Mouse (Mus musculus): ENCODE data around the gene Ramp3. TPM values are rescaled to one million over a fixed set of nuclear protein-coding genes. Genes with fewer than 3 reads are reported as not detected.
"Not testable (repeated sequence)": the region's sequence is repeated elsewhere in the genome, so short reads cannot be mapped to it uniquely, and the experiment has no call there.

Ramp3 gene
- polyA plus RNA-seq, 1 experiment from 2014 or later: 4.7 TPM

- no peak overlapping the region for H3K4me2 ChIP-seq
- H3K36me3 ChIP-seq (ENCODE audit: control insufficient read depth, insufficient read depth, low read length): no peaks in the 10 kb centered on the region
- ATAC-seq (ENCODE audit: low FRiP score) (no peak), DNase-seq (ENCODE audit: low spot score, missing footprints) (no peak)
- no peak overlapping the region for H3K4me3 ChIP-seq (ENCODE audit: low read depth, low read length)
- peaks cover 9% of the 10 kb centered on the region for H3K4me1 ChIP-seq (ENCODE audit: control insufficient read depth, insufficient read depth, low read length)
- H3K9ac ChIP-seq (ENCODE audit: low read length): no peak overlapping the region
- no peaks in the 10 kb centered on the region for H3K27me3 ChIP-seq (ENCODE audit: control insufficient read depth, insufficient read depth, low read length)
- H3K27ac ChIP-seq (ENCODE audit: low read depth, low read length): no peak overlapping the region
- H3K9me3 ChIP-seq (ENCODE audit: control insufficient read depth, low read length): no peaks in the 10 kb centered on the region
Measured at GRCm38 (mm10) chr11:6629655-6630054, 28.7 kb upstream of the Ramp3 start.

GRCm38 (mm10) chr11:6636150-6636549, 22.2 kb upstream of the Ramp3 start:
- DNase-seq (ENCODE audit: low spot score, missing footprints) (no peak), ATAC-seq (ENCODE audit: low FRiP score) (no peak)
- H3K4me1 ChIP-seq (ENCODE audit: control insufficient read depth, insufficient read depth, low read length): no peaks in the 10 kb centered on the region
- no peak overlapping the region for H3K27ac ChIP-seq (ENCODE audit: low read depth, low read length)
- H3K9ac ChIP-seq (ENCODE audit: low read length): no peak overlapping the region
- H3K36me3 ChIP-seq (ENCODE audit: control insufficient read depth, insufficient read depth, low read length): no peaks in the 10 kb centered on the region
- H3K4me2 ChIP-seq: no peak overlapping the region
- H3K4me3 ChIP-seq (ENCODE audit: low read depth, low read length): no peak overlapping the region
- no peaks in the 10 kb centered on the region for H3K27me3 ChIP-seq (ENCODE audit: control insufficient read depth, insufficient read depth, low read length)
- H3K9me3 ChIP-seq (ENCODE audit: control insufficient read depth, low read length): no peaks in the 10 kb centered on the region
- WGBS: 73% methylated on average over 8 of the region's 8 CpGs

GRCm38 (mm10) chr11:6638537-6638936, 19.8 kb upstream of the Ramp3 start, which contains the start of gene Wap:
Gene Wap (minus strand): TSS chr11:6638637.
- H3K9ac ChIP-seq (ENCODE audit: low read length): no peak within 1 kb of the TSS
- H3K27ac ChIP-seq (ENCODE audit: low read depth, low read length): no peak within 1 kb of the TSS
- ATAC-seq (ENCODE audit: low FRiP score): no peak
- H3K36me3 ChIP-seq (ENCODE audit: control insufficient read depth, insufficient read depth, low read length): no peaks in the 10 kb centered on the region
- no peaks in the 10 kb centered on the region for H3K9me3 ChIP-seq (ENCODE audit: control insufficient read depth, low read length)
- no peak within 1 kb of the TSS for H3K4me2 ChIP-seq
- H3K4me3 ChIP-seq (ENCODE audit: low read depth, low read length): no peak within 1 kb of the TSS
- no peaks in the 10 kb centered on the region for H3K27me3 ChIP-seq (ENCODE audit: control insufficient read depth, insufficient read depth, low read length)
- no peak for DNase-seq (ENCODE audit: low spot score, missing footprints)
- no peaks in the 10 kb centered on the region for H3K4me1 ChIP-seq (ENCODE audit: control insufficient read depth, insufficient read depth, low read length)
- 86% methylated on average over 4 of the region's 4 CpGs for WGBS

- Histone ChIP-seq H3K27ac (ENCODE audit: low read depth, low read length) (no peak overlapping the region), H3K27me3 (ENCODE audit: control insufficient read depth, insufficient read depth, low read length) (no peaks in the 10 kb centered on the region), H3K36me3 (ENCODE audit: control insufficient read depth, insufficient read depth, low read length) (no peaks in the 10 kb centered on the region), H3K4me3 (ENCODE audit: low read depth, low read length) (no peak overlapping the region), H3K9ac (ENCODE audit: low read length) (no peak overlapping the region), H3K4me2 (no peak overlapping the region), H3K9me3 (ENCODE audit: control insufficient read depth, low read length) (no peaks in the 10 kb centered on the region), H3K4me1 (ENCODE audit: control insufficient read depth, insufficient read depth, low read length) (no peaks in the 10 kb centered on the region)
- ATAC-seq (ENCODE audit: low FRiP score) (no peak), DNase-seq (ENCODE audit: low spot score, missing footprints) (no peak)
- WGBS: 74% methylated on average over 6 of the region's 6 CpGs
Measured at GRCm38 (mm10) chr11:6639072-6639471, 19.2 kb upstream of the Ramp3 start.

GRCm38 (mm10) chr11:6644566-6644965, 13.8 kb upstream of the Ramp3 start:
- H3K4me1 ChIP-seq (ENCODE audit: control insufficient read depth, insufficient read depth, low read length): no peaks in the 10 kb centered on the region
- WGBS: 85% methylated on average over 6 of the region's 6 CpGs
- no peak overlapping the region for H3K27ac ChIP-seq (ENCODE audit: low read depth, low read length)
- ATAC-seq (ENCODE audit: low FRiP score) (no peak), DNase-seq (ENCODE audit: low spot score, missing footprints) (no peak)
- no peaks in the 10 kb centered on the region for H3K9me3 ChIP-seq (ENCODE audit: control insufficient read depth, low read length)
- no peaks in the 10 kb centered on the region for H3K36me3 ChIP-seq (ENCODE audit: control insufficient read depth, insufficient read depth, low read length)
- H3K9ac ChIP-seq (ENCODE audit: low read length): no peak overlapping the region
- no peak overlapping the region for H3K4me3 ChIP-seq (ENCODE audit: low read depth, low read length)
- H3K27me3 ChIP-seq (ENCODE audit: control insufficient read depth, insufficient read depth, low read length): no peaks in the 10 kb centered on the region
- H3K4me2 ChIP-seq: no peak overlapping the region

- ATAC-seq (ENCODE audit: low FRiP score): no peak
- no peaks in the 10 kb centered on the region for H3K9me3 ChIP-seq (ENCODE audit: control insufficient read depth, low read length)
- 62% methylated on average over 9 of the region's 9 CpGs for WGBS
Measured at GRCm38 (mm10) chr11:6647831-6648724, 10.2 kb upstream of the Ramp3 start.

GRCm38 (mm10) chr11:6650519-6650918, 7.8 kb upstream of the Ramp3 start:
- Histone ChIP-seq H3K27me3 (ENCODE audit: control insufficient read depth, insufficient read depth, low read length) (no peaks in the 10 kb centered on the region), H3K36me3 (ENCODE audit: control insufficient read depth, insufficient read depth, low read length) (no peaks in the 10 kb centered on the region), H3K9ac (ENCODE audit: low read length) (no peak overlapping the region), H3K9me3 (ENCODE audit: control insufficient read depth, low read length) (no peaks in the 10 kb centered on the region), H3K4me2 (no peak overlapping the region), H3K4me1 (ENCODE audit: control insufficient read depth, insufficient read depth, low read length) (no peaks in the 10 kb centered on the region), H3K4me3 (ENCODE audit: low read depth, low read length) (no peak overlapping the region), H3K27ac (ENCODE audit: low read depth, low read length) (no peak overlapping the region)
- 68% methylated on average over 7 of the region's 7 CpGs for WGBS
- ATAC-seq (ENCODE audit: low FRiP score) (no peak), DNase-seq (ENCODE audit: low spot score, missing footprints) (no peak)

More at GRCm38 (mm10) chr11:6647831-6648724, 10.2 kb upstream of the Ramp3 start:
- Histone ChIP-seq H3K27me3 (ENCODE audit: control insufficient read depth, insufficient read depth, low read length) (no peaks in the 10 kb centered on the region), H3K4me3 (ENCODE audit: low read depth, low read length) (no peak overlapping the region), H3K9ac (ENCODE audit: low read length) (no peak overlapping the region), H3K4me2 (no peak overlapping the region), H3K36me3 (ENCODE audit: control insufficient read depth, insufficient read depth, low read length) (no peaks in the 10 kb centered on the region), H3K27ac (ENCODE audit: low read depth, low read length) (no peak overlapping the region; the same call in 1 of the 2 replicates), H3K4me1 (ENCODE audit: control insufficient read depth, insufficient read depth, low read length) (no peaks in the 10 kb centered on the region)
- DNase-seq (ENCODE audit: low spot score, missing footprints): no peak

- H3K9ac ChIP-seq (ENCODE audit: low read length); H3K4me2 ChIP-seq; H3K4me3 ChIP-seq (ENCODE audit: low read depth, low read length); H3K9me3 ChIP-seq (ENCODE audit: control insufficient read depth, low read length); H3K36me3 ChIP-seq (ENCODE audit: control insufficient read depth, insufficient read depth, low read length); DNase-seq (ENCODE audit: low spot score, missing footprints); H3K27me3 ChIP-seq (ENCODE audit: control insufficient read depth, insufficient read depth, low read length); H3K27ac ChIP-seq (ENCODE audit: low read depth, low read length); ATAC-seq (ENCODE audit: low FRiP score); H3K4me1 ChIP-seq (ENCODE audit: control insufficient read depth, insufficient read depth, low read length): not testable (repeated sequence)
- WGBS: 78% methylated on average over 3 of the region's 3 CpGs
Measured at GRCm38 (mm10) chr11:6652978-6653377, 5.3 kb upstream of the Ramp3 start.

- DNase-seq (ENCODE audit: low spot score, missing footprints): peak; percentile 99
- 2% methylated on average over 2 of the region's 2 CpGs for WGBS
- H3K4me3 ChIP-seq (ENCODE audit: low read depth, low read length): no peak overlapping the region
- H3K36me3 ChIP-seq (ENCODE audit: control insufficient read depth, insufficient read depth, low read length): no peaks in the 10 kb centered on the region
- no peaks in the 10 kb centered on the region for H3K9me3 ChIP-seq (ENCODE audit: control insufficient read depth, low read length)
- H3K27me3 ChIP-seq (ENCODE audit: control insufficient read depth, insufficient read depth, low read length): no peaks in the 10 kb centered on the region
- H3K27ac ChIP-seq (ENCODE audit: low read depth, low read length): no peak overlapping the region
- no peak overlapping the region for H3K9ac ChIP-seq (ENCODE audit: low read length)
- ATAC-seq (ENCODE audit: low FRiP score): peak; percentile 38
- 0 out of 2 replicates have a peak, but pooled peaks cover 4% of the 10 kb centered on the region for H3K4me1 ChIP-seq (ENCODE audit: control insufficient read depth, insufficient read depth, low read length)
- no peak overlapping the region for H3K4me2 ChIP-seq
Measured at GRCm38 (mm10) chr11:6654903-6655302, 3.4 kb upstream of the Ramp3 start.
